Mouse (Mus musculus) forebrain, embryonic 16.5 days (tissue): ENCODE measurements around the gene Dazl. TPM values are rescaled to one million over a fixed set of nuclear protein-coding genes. Genes with fewer than 3 reads are reported as not detected.
"Not testable (repeated sequence)": the region's sequence is repeated elsewhere in the genome, so short reads cannot be mapped to it uniquely, and the experiment has no call there.

Experiments used
- ATAC-seq: fragments of 200-750 bp; cut with Nextera tagmentation; 2 replicates; pipeline ENCODE4 v1.8.0; 2017; ENCODE audit warnings: mild to moderate bottlenecking, moderate library complexity
- H3K27ac ChIP-seq: fragments of 300-500 bp; sonication (generic); 2 replicates; pipeline ENCODE4 v1.5.1; 2014; ENCODE audit warnings: low read length, control low read depth
- H3K27me3 ChIP-seq: fragments of 300-500 bp; sonication (generic); replicated peaks from 2 replicates; pipeline ENCODE4 v1.6.1; 2014; ENCODE audit warnings: low read length; ENCODE audit not compliant: control insufficient read depth, insufficient read depth
- H3K36me3 ChIP-seq: fragments of 300-500 bp; sonication (generic); 2 replicates; pipeline ENCODE4 v1.6.1; 2014; ENCODE audit not compliant: control insufficient read depth, insufficient read depth
- H3K4me1 ChIP-seq: fragments of 300-500 bp; sonication (generic); replicated peaks from 2 replicates; pipeline ENCODE4 v1.6.1; 2014; ENCODE audit warnings: low read length; ENCODE audit not compliant: control insufficient read depth, insufficient read depth
- H3K4me2 ChIP-seq: fragments of 300-500 bp; sonication (generic); 2 replicates; pipeline ENCODE4 v1.6.1; 2014; ENCODE audit warnings: mild to moderate bottlenecking, low read length, control low read depth
- H3K4me3 ChIP-seq: fragments of 300-500 bp; sonication (generic); replicated peaks from 2 replicates; pipeline ENCODE4 v1.5.1; 2014; ENCODE audit warnings: mild to moderate bottlenecking, low read length, control low read depth
- H3K9ac ChIP-seq: fragments of 300-500 bp; sonication (generic); replicated peaks from 2 replicates; pipeline ENCODE4 v1.6.1; 2014; ENCODE audit warnings: low read depth, low read length, control low read depth
- H3K9me3 ChIP-seq: fragments of 300-500 bp; sonication (generic); 2 replicates; pipeline ENCODE4 v1.6.1; 2016; ENCODE audit warnings: low read length; ENCODE audit not compliant: control insufficient read depth
- WGBS: fragments of 180-500 bp; shearing (Covaris S2); extraction: QIAGEN DNeasy Blood & Tissue Kit; methylation state at CpG from one replicate; pipeline ENCODE4 v1.1.7; 2014; 5-methylcytosine and 5-hydroxymethylcytosine counted together
- polyA plus RNA-seq: library from polyadenylated mRNA; unstranded; fragments of >200 nt; fragmentation: Nextera tagmentation; extraction: Ambion mirVana; gene quantifications from 2 replicates; pipeline ENCODE4 v1.2.1, GENCODE M21; 2015

Gene Dazl
- polyA plus RNA-seq, 1 experiment from 2014 or later: 0.60 TPM

DNA sequence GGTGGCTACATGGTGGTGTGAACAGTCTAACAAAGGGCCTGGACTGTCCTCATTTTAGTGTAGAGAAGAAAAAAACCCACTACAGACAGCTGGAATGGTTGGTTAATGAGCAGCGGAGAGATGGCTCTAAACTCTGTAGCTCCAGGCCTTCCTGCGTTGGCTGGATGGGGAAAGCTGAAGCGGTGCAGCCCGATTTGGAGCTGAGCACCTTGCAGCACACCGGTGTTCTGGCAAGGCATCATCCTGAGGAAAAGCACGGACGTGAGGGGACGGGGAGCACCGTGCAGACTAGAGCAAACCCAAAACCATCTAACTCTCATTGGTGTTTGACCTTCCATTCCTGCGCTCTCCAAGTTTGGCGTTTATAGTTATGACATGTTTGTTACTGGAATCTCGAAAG lies 1.3 kb upstream of the Dazl start:
- no peak for ATAC-seq
- H3K9me3 ChIP-seq: peaks cover 14% of the 10 kb centered on the region
- no peaks in the 10 kb centered on the region for H3K36me3 ChIP-seq
- H3K27ac ChIP-seq: no peak overlapping the region
- peaks cover 3% of the 10 kb centered on the region; the same call in 1 of the 2 replicates for H3K4me1 ChIP-seq
- WGBS: 84% methylated on average over 12 of the region's 12 CpGs
- no peaks in the 10 kb centered on the region for H3K27me3 ChIP-seq
- H3K4me3 ChIP-seq: no peak overlapping the region
- no peak overlapping the region for H3K4me2 ChIP-seq
- H3K9ac ChIP-seq: no peak overlapping the region

DNA sequence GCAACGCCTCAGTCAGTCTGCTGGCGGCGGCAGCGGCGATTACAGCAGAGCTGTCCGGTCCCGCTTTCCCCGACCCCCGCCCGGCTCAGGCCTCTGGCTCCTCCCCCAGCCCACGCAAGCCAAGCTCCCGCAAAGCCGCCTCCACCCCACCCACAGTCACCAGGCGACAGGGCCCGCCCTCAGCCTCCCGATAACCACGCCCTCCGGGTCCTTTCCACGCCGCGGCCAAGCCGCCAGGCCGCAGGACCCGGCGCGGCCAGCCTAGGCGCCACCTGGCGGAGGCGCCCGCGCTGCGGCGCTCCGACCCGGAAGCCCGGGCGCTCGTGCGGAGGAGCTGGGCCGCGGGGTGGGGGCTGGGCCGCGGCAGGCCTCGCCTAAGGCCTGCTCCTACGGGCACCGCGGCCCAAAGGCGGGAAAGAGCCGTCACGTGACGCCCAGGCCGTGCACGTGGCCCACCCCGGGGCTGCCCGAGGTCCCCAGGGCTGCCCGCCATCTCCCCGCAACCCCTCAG lies 720 bp downstream of the Dazl start:
- peak overlapping the region; percentile 63 for H3K4me2 ChIP-seq
- no peak overlapping the region for H3K27ac ChIP-seq
- ATAC-seq: peak; percentile 94
- peaks cover 3% of the 10 kb centered on the region; the same call in 1 of the 2 replicates for H3K4me1 ChIP-seq
- no peaks in the 10 kb centered on the region for H3K36me3 ChIP-seq
- peaks cover 14% of the 10 kb centered on the region for H3K9me3 ChIP-seq
- H3K9ac ChIP-seq: peak overlapping the region; percentile 69
- 5% methylated on average over 45 of the region's 57 CpGs for WGBS
- no peaks in the 10 kb centered on the region for H3K27me3 ChIP-seq
- peak overlapping the region; percentile 53 for H3K4me3 ChIP-seq

- H3K4me3 ChIP-seq: no peak overlapping the region
- peak; percentile 56 for ATAC-seq
- 7% methylated on average over 3 of the region's 3 CpGs for WGBS
- H3K9ac ChIP-seq: no peak overlapping the region
- no peaks in the 10 kb centered on the region for H3K36me3 ChIP-seq
- peaks cover 14% of the 10 kb centered on the region for H3K9me3 ChIP-seq
- no peaks in the 10 kb centered on the region for H3K27me3 ChIP-seq
- H3K4me2 ChIP-seq: no peak overlapping the region
- peaks cover 3% of the 10 kb centered on the region; the same call in 1 of the 2 replicates for H3K4me1 ChIP-seq
- no peak overlapping the region for H3K27ac ChIP-seq
Measured at GRCm38 (mm10) chr17:50291485-50292200, 1.8 kb downstream of the Dazl start.

GRCm38 (mm10) chr17:50284845-50285244 lies 8.6 kb downstream of the Dazl start:
- Histone ChIP-seq H3K9me3 (no peaks in the 10 kb centered on the region), H3K27me3 (no peaks in the 10 kb centered on the region), H3K4me3 (no peak overlapping the region), H3K9ac (no peak overlapping the region), H3K36me3 (no peaks in the 10 kb centered on the region), H3K4me1 (no peaks in the 10 kb centered on the region), H3K4me2 (no peak overlapping the region), H3K27ac (no peak overlapping the region)
- 55% methylated on average over 6 of the region's 6 CpGs for WGBS
- ATAC-seq: no peak

DNA sequence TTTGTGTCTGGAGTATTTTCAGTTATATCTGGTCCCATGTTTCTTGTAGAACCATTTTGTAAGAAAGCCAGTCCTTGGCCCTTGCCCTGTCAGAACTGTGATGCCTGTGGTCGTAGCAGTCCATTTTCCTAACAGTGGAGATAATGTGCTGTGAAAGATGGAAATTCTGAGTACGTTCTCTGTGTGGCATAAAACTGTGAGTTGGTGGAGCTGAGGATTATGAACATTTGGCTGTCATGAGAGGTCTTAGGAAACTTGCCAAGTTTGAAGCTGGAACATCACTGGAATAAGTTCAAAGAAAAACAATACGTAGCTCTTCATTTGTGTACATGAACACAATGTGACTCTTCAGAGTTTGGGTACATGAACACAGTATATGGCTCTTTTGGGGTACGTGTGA lies 31.8 kb downstream of the Dazl start:
- H3K4me3 ChIP-seq, H3K9me3 ChIP-seq, ATAC-seq, H3K4me1 ChIP-seq, H3K9ac ChIP-seq, H3K36me3 ChIP-seq, H3K4me2 ChIP-seq, H3K27ac ChIP-seq, H3K27me3 ChIP-seq: not testable (repeated sequence)
- 61% methylated on average over 4 of the region's 4 CpGs for WGBS

GRCm38 (mm10) chr17:50260856-50261255 lies 32.6 kb downstream of the Dazl start:
- no peak overlapping the region for H3K4me3 ChIP-seq
- no peaks in the 10 kb centered on the region for H3K27me3 ChIP-seq
- no peak overlapping the region for H3K27ac ChIP-seq
- 83% methylated on average over 6 of the region's 6 CpGs for WGBS
- H3K9me3 ChIP-seq: 0 out of 2 replicates have a peak, but pooled peaks cover 4% of the 10 kb centered on the region
- ATAC-seq: no peak
- no peak overlapping the region for H3K9ac ChIP-seq
- no peaks in the 10 kb centered on the region for H3K36me3 ChIP-seq
- no peaks in the 10 kb centered on the region for H3K4me1 ChIP-seq
- no peak overlapping the region for H3K4me2 ChIP-seq

DNA sequence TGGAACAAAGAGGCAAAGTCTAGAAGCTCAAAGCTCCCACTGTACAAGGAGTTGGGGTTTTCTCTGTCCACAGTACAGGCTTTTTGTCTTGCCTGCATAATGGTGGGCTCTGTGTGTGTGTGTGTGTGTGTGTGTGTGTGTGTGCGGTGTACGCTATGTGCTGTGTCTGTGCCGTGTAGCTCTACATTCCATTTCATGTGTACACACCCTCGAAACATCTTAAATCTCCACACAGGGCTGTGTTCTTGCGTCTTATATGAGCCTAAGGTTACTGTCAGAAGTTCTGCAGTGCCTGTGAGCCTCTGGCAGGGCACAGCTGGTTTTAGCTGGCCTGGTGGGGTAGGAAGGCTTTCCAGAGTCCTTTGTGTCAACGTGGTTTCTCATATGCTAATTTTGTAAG lies 46.8 kb downstream of the Dazl start:
- no peaks in the 10 kb centered on the region for H3K36me3 ChIP-seq
- no peak overlapping the region for H3K4me3 ChIP-seq
- no peaks in the 10 kb centered on the region for H3K27me3 ChIP-seq
- H3K9me3 ChIP-seq: no peaks in the 10 kb centered on the region
- no peak overlapping the region for H3K4me2 ChIP-seq
- H3K4me1 ChIP-seq: no peaks in the 10 kb centered on the region
- H3K9ac ChIP-seq: no peak overlapping the region
- H3K27ac ChIP-seq: no peak overlapping the region
- no peak for ATAC-seq
- 84% methylated on average over 6 of the region's 6 CpGs for WGBS

GRCm38 (mm10) chr17:50244675-50245074 lies 48.8 kb downstream of the Dazl start:
- no peaks in the 10 kb centered on the region for H3K9me3 ChIP-seq
- no peak for ATAC-seq
- no peaks in the 10 kb centered on the region for H3K27me3 ChIP-seq
- WGBS: 76% methylated on average over 4 of the region's 4 CpGs
- no peaks in the 10 kb centered on the region for H3K36me3 ChIP-seq
- no peak overlapping the region for H3K4me2 ChIP-seq
- H3K4me3 ChIP-seq: no peak overlapping the region
- no peak overlapping the region for H3K27ac ChIP-seq
- no peak overlapping the region for H3K9ac ChIP-seq
- H3K4me1 ChIP-seq: no peaks in the 10 kb centered on the region

GRCm38 (mm10) chr17:50243326-50243725 lies 50.1 kb downstream of the Dazl start:
- Histone ChIP-seq H3K9ac (no peak overlapping the region), H3K4me3 (no peak overlapping the region), H3K4me1 (no peaks in the 10 kb centered on the region), H3K4me2 (no peak overlapping the region), H3K27me3 (no peaks in the 10 kb centered on the region), H3K27ac (no peak overlapping the region), H3K36me3 (no peaks in the 10 kb centered on the region), H3K9me3 (no peaks in the 10 kb centered on the region)
- 90% methylated on average over 11 of the region's 11 CpGs for WGBS
- ATAC-seq: no peak
